Mouse (Mus musculus): ENCODE data around the gene Rnd2.
"Not testable (repeated sequence)": the region's sequence is repeated elsewhere in the genome, so short reads cannot be mapped to it uniquely, and the experiment has no call there.

- not testable (repeated sequence) for TF ChIP-seq MYC (IDR thresholded peaks at IDR 0.05; ENCODE audit: low read depth, low read length); MAFK (IDR thresholded peaks at IDR 0.05; ENCODE audit: insufficient replicate concordance, low read length); POLR2A (IDR thresholded peaks at IDR 0.05; ENCODE audit: low read depth, low read length)
Observed at GRCm38 (mm10) chr11:101446860-101447259, 17.9 kb upstream of the Rnd2 start.
